Mouse (Mus musculus) thymus, adult 18-20 months (tissue): Measurements from ENCODE around the gene Dusp3.

Source experiments
- DNase-seq, 2 experiments: peaks; one replicate each; pipeline ENCODE4 v3.0.0; 2022; ENCODE audit warnings: mixed read lengths in 2 of 2

The Dusp3 gene

DNA sequence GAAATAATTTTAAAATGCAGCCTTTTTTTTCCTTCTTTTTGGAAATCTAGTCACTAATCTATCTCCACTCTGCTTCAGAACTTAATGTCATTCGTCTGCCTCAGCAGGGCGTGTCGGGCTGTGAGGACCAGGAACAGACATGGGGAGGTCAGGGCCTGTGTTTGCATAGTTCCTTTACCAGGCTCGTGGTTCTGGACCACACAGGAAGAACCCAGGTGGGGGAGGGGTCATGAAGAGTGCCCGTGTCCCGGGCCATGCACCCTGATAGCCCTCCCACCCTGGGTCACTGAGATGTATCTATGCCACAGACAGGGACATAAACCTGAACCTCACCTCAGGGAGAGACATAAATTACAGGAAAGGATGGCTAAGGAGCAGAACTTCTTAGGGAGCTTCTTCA is 12.6 kb downstream of the Dusp3 start:
- DNase-seq = no peak

DNA sequence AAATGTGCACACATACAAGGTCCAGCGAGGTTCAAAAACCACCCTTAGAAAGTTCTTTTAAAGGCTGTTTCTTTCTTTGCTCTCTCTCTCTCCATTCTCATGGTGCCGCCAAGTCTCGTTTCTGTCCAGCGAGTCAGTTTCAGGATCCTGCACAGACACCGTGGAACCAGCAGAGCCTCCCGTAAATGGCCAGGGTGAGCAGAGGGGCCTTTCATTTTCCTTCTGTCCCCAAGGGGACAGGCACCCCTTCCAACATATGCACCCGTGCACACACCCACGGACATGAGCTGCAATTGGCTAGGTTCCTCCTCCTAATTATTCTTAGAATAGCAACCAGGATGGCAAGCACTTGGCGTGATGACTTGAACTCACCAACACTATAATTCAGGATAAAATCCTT is 13.3 kb downstream of the Dusp3 start:
- DNase-seq = no peak

DNA sequence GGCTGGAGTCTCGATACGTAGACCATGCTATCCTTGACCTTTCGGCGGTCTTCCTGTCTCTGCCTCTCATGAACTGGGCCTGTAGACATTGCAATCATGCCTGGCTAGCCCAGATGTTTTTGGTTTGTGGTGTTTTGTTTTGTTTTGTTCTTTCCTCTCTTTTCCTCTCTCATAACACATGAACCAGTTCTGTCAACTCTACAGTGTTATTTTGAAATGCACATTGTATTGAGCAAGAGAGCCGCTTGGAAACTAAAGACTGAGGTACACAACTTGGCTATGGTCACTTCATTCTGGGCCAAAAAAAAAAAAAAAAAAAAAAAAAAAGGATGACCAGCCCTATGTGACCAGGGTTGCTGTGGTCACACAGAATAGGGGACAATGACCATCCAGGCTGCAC is 14.2 kb downstream of the Dusp3 start:
- DNase-seq = no peak

DNA sequence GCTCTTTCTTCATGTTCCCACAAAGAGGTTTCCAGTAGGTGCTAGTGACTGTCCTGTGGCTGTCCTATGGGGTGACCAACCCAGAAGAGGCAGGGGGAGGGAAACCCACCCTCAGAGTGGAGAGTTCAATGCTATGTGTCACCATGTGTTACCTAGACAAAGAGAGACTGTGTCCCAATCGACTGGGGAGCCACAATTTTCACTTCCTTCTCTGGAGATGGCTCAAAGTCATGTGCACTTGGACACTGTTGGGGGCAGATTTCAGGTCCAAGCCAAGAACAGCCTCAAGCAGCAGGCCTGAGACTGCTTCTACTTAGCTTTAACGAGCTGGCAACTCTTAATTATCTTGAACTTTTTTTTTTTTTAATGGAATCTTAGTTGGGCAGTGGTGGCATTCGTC is 14.7 kb downstream of the Dusp3 start:
- DNase-seq = no peak

DNA sequence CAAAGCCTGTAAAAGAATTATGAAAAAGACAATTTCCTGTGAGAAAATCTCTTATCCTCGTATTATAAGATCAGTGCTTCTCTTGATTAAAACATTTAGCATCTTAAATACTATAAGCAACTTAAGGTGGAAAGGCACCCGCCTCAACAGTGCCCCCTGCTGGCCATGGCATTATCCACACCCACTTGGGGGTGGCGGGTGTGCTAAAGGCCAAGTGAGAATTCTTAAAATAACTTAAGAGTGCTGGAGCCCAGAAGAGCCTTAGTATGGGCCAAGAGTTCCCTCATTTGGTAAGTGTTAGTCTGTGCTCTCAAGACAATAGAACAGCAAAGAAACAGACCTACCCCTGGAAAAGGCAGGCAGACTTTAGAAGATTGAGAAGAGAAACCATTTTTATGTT is 15.4 kb downstream of the Dusp3 start:
- no peak for DNase-seq

DNA sequence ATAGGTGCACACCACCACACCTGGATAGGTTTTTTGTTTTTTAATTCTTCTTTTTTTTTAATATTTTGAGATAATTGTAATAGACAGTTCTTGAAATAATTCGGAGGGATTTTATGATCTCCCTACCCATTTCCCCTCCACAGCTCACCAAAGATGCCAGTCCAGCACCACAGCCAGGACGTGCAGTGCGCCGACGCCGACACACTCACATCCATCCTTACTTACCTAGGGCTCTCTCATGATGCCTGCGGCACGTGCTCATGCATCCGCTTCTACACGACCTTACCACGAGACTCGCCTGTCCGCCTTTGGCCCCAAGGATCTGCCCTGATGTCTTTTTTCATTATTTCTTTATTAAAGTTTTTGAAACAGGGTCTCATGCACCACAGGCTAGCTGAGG is 17.0 kb downstream of the Dusp3 start:
- no peak for DNase-seq

DNA sequence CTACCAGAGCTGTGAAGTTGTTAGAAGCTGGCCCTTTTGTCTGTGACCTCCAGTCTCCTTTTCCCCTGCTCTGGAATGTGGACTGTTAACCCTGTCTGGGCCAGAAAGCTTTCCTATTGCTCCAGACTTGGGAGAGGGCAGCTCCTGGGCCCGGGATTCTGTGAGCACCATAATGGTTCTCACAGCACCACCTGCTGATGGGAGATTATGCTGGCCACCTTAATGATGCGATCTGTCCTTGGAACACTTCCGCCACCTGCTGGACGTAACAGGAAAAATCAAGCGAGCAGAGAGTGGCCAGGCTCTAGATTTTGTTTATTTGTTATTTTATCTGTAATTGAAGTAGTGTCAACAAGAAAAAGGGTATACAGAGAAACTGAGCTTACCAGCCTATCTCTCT is 18.0 kb downstream of the Dusp3 start:
- peak; percentile 10 to 20 for DNase-seq

DNA sequence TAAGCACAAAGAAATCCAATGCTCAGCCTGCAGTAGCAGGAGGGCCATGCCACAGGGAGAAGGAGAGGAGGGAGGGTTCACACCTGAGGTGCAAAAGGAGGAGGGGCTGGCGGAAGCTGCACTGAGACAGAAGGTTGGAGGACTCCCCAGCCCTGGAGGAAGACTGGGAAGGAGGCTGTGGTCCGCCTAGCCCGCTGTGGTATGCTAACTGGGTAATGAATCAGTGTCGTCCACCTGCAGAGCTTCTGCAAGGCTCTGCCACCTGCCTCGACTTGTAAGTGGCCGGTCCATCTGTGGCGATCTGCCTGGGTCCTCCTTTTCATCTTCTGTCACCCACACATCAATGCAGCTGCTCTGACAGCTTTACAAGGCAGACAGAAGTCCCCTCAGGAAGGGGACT is 18.5 kb downstream of the Dusp3 start:
- no peak for DNase-seq

DNA sequence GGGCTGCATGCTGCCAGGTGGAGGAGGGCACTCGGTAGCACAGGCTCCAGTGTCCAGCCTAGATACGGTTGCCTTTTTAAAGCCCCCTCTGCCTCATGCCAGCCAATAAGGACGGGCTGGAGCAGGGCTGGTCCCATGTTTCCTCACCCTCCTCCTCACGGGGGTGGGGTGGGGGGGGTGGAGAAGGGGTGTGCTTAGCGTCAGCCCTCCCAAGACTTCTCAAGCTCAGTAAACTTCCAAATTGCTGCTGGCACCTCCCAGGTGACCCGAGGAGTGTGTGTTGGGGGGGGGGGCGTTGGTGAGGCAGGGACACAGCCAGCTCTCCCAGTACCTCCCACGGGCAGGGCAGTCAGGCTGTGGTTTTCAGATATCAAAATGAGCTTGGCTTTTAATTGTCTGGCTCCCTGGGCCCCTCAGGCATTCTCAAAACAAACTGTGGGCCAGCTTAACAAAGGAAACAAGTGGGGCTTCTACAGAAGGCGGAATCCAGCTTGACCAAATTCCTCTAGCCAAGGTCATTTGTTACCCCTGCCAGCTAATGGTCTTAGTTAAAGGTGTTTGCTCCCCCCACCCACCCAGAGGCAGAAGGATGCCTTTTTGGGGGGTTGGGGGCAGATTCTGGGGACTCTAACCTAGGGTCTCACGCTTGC is 19.7 kb downstream of the Dusp3 start, which contains the start of gene Sost:
Gene Sost (minus strand): TSS at position 51 of the 650 bp plus-strand sequence.
- DNase-seq = no peak

DNA sequence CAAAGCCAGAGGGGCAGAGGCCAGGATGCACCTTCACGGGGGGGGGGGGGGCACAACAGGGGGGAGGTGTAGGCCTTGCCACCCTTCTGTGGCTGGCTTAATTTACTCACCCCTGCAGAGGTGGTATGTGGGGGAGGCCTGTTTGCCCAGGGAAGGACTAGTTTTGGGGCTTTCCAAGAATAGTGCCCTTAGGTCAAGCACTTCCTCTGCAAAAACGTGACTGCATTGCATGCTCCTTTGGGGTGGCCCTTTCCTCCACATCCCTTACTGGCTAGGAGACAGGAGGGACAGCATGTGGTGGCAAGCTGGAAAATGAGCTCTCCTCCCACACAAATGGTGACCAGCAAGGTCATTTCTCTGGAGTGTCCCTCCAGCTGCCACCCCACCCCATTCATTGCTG is 21.3 kb downstream of the Dusp3 start:
- no peak for DNase-seq

DNA sequence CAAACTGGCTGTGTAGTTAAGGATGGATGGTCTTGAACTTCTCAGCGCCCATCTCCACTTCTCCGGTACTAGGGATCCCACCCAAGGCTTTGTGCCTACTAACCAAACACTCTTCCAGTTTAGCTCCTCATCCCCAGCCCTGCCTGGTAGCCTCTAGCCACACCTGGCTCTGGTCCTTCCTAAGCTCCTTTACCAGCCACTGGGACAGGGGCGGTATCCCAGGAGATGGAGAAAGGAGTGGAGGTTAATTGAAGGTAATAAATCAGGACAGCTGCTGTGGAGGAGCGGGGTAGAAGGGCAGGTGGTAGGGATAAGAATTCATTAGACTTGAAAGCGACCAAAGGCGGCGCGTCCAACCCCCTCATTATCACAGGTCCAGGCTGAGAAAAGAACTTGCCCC is 22.2 kb downstream of the Dusp3 start:
- DNase-seq = no peak

DNA sequence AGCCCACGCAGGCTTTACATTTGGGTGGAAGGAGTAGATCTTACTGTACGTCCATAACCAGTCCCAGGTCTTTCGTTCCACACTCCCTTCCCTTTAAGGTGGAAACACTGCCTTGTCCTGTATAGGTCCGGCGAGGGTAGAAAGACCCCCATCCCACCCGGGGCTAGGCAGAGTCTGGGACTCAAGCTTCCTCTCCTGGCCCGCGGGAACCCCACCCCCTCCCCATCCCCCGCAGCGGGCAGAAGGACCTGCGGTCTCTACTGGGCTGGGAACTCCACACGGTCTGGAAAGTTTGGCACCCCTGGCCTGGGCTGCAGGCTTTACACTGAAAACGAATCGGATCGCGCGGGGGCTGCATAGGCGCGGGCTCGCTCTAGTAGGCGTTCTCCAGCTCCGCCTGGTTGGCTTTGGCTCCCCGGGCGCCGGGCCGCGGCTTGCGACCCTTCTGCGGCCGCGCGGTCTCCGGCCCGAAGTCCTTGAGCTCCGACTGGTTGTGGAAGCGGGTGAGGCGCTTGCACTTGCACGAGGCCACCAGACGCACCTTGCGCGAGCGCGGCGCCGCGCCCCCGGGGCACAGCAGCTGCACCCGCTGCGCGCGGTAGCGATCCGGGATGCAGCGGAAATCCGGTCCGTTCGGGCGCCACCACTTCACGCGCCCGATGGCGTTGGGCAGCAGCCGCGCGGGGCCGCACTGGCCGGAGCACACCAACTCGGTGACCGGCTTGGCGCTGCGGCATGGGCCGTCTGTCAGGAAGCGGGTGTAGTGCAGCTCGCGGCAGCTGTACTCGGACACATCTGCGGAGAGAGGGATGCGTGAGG is 23.1 kb downstream of the Dusp3 start:
- DNase-seq = no peak

DNA sequence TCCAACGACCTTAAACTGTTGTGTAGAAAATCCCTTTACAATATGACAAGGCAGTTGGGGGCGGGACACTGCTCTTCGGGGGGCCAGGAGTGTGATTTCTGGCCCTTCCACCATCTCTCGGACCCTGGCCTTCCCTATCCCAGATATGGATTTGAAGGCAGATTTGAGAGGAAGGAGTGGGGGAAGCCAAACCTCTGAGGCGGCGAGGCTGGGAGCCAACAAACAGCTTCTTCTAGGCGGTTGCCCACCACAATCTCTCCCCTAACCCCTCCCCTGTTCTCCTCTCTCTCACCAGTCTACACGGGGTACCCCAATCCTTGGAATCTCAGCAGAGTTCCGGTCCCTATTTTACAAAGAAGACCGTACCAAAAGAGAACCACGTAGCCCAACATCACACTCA is 23.8 kb downstream of the Dusp3 start:
- no peak for DNase-seq

DNA sequence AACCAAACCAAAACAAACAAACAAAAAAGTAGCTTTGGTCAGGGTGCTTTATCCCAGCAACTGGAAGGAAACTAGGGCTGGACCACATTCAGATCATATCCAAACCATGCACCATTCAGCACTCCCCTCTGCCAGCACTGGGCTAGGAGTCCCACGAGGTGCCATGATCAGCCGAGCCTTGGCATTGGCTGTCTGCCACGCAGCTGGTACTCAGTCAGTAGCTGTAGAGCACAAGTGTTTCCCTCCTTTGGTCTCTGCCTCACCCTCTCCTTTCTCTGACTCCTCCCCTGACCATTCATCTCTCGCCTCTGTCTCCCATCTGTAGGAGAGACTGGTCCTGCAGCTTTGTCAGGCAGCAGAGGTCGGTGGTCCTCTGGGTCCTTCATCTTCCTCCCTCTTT is 29.3 kb downstream of the Dusp3 start:
- no peak for DNase-seq

DNA sequence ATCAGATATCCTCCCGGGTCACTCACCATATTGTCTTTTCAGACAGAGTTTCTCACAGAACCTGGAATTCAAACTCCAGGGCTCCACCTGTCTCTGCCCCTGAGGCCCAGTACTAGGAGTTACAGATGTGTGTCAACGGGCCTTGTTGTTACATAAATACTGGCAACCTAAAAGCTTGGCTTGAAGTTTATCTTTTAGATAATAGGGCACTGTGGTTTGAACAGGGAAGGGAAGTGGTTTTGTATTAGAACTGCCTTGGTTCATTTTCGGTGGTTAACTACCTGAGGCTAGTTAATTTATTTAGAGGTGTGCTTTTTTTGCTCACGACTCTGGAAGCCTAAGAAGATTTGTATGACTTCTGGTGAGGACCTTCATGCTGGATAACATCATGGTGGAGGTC is 33.4 kb downstream of the Dusp3 start:
- no peak for DNase-seq

DNA sequence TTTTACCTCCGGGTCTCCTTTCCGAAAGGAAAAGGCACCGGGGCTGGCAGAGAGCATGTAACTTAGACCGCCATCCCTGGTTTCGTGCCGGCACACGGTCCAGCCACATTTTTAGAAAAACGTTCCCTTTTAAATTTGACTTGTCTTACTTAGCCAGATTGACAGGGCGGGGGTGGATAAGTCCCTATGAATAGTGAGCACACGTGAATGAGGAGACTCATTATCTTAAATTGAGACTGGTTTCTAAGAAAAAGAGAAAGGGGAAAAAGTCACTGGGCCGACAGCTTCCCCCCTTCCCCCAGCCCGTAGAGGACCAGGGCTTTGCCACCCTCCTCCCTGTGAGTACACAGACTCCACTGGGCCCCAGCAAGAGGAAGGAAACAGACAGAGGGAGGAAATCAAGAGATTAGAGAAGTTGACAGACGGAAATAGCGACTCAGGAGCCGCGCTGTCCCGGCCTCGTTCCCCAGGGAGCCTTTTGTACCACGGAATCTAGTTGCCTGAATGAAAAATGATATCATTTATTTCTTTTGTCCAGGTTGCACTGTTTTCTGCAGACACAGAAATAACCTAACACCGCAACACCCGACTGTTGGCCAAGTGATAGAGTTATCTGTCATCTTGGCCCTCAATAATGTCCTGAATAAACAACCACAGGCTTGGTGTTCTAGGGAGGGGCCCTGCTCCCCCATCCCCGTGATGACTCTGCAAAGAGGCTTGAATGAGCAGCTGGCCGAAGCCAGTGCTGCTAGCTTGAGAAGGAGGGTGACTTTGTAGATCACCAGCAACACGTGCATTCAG is 34.1 kb downstream of the Dusp3 start:
- no peak for DNase-seq

DNA sequence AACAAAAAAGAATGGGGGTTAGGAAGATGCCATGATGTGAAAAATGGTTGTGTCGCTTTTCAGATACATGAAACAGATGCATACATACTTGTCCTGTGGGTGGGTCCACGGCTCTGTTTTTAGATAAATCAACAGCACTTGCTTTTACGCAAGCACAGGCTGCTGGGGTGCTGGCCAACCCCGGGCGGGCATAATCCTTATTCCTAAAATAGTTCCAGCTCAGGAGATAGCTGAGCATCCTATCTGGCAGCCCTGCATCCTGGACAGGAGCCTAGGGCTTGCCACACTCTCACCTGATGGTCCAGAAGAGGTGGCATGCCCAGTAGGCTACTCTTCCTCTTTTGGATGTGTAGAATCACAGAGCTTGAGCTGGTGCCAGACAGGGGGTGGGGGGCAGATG is 36.8 kb downstream of the Dusp3 start:
- no peak for DNase-seq

DNA sequence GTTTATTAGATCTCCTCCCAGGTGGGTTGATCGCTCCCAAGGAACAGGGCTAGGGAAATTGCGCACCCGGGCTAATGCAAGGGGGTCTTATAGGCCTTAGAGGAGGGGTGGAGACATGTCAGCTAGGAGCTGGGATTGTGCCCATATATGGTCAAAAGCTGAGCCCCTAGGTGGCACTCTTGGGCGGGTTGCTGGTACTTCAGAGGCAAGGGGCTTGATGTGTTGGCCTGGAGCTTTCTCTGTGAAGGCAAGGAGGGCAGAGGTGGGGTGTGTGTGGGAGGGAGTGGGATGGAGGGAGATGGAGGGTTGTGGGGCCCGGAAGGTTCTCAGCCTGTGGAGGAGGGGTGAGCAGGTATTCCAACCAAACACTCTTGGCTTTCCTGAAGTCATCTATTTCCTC is 40.3 kb downstream of the Dusp3 start:
- no peak for DNase-seq

DNA sequence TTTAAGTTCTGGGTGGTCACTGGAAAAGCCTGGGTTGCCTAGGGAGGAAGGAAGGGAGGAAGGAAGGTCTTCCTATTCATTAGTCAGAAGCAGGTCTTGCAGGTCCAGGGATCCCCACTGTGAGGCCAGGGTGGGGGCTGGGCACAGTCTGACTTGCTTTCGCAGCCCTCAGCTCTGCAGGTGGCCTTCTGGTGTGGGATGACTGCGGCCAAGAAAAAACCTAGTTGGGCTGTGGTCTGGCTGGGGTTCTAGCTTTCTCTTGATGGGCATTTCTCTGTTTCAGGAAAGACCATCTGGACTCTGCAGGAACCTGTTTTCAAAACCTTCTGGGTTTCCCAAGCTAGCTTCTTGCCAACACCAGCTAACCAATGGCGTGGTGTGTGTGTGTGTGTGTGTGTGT is 43.8 kb downstream of the Dusp3 start:
- no peak for DNase-seq

DNA sequence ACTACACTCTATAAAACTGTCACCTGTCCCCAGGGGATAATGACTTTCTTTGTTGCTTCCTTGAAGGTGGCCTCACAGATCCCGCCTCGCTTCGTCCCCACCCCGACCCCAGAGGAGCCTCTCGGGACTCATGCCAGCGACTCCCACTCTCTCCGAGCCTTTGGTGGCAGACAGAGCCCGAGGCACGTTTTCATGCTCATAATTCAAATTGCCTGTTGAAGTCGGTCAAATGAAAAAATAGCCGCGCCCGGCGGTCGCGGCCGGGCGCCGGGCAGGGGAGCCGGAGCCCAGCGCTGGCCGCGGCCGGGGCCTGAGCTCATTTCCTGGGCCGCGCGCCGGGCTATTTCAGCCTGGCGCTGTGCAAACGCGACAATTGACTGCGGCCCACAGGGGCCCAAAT is 49.7 kb downstream of the Dusp3 start:
- DNase-seq = no peak

DNA sequence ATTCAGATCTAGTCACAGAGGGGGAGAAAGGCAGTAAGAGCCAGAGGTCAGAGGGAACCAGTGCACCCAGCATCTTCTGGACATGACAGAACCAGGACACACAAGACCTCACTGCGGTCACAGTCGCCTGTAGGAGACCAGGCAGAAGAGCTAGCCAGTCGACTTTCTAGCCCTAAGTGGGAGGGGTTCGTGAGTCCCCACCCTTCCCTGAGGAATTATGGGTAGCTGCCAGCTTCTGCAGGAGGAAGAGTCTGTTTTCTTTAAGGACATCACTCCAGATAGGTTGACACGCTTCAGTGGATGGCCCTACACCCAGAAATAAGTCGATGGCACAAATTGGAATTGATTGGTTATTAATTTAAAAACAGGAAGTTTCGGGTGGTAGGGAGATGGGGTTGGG is 50.4 kb downstream of the Dusp3 start:
- DNase-seq = no peak

DNA sequence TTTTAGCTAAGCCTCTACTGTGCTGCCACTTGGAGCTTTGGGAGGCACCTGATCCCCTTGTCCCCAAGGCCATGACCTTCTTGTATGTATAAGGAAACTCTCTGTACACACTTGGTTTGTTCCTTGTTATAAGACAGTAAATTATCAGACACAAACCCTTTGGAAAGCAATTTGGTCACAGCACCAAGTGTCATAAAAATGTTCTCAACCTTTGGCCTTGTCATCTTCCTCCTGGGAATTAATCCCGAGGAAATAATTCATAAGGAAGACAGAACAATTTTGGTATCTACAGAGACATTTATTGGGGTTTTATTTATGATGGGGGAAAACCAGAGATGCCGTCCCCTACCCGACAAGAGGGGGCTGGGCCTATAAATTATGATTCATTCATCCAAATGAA is 51.1 kb downstream of the Dusp3 start:
- no peak for DNase-seq

DNA sequence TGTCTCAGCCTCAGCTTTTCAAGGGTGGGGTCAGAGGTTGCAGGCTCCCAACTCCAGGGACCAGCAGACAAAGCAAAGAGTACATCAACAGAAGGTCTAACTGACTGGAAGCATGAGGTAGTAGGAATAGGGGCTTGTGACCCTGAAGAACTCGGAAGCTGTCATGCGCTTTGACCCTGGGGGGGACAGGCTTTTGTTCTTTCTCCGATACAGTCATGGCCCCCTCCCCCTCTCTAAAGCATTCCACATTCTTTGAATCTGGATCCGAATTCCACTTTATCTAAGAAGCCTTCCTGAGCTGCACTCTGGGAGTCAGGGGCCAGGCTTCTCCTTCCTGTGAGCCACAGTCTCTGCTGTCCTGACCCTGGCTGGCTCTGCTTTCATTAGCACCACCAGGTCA is 54.8 kb downstream of the Dusp3 start:
- DNase-seq = no peak
